Mouse (Mus musculus) lung, adult 2 months (tissue): Measurements from ENCODE around the gene Gm3376. TPM values are rescaled to one million over a fixed set of nuclear protein-coding genes. Genes with fewer than 3 reads are reported as not detected.
"Not testable (repeated sequence)": the region's sequence is repeated elsewhere in the genome, so short reads cannot be mapped to it uniquely, and the experiment has no call there.

Source experiments
- DNase-seq: peaks from one replicate; pipeline ENCODE4 v3.0.0; 2022
- H3K4me1 ChIP-seq: fragments of 200-500 bp; 2 replicates; pipeline ENCODE4 v1.6.1; 2011; ENCODE audit warnings: low read length; ENCODE audit not compliant: control insufficient read depth, insufficient read depth
- H3K4me3 ChIP-seq: fragments of 200-500 bp; replicated peaks from 2 replicates; pipeline ENCODE3; 2011; ENCODE audit warnings: low read depth, mild to moderate bottlenecking, control low read depth, low read length; ENCODE audit errors: extremely low read depth
- WGBS: fragments of 180-500 bp; shearing (Covaris S2); methylation state at CpG from one replicate; pipeline ENCODE4 v1.1.7; 2018; 5-methylcytosine and 5-hydroxymethylcytosine counted together
- polyA plus RNA-seq: library from polyadenylated mRNA; depleted of rRNA; stranded (reverse); fragments of >200 nt; gene quantifications from 2 replicates; pipeline ENCODE4 v1.2.3, GENCODE M21; 2012; rRNA removed

The Gm3376 gene
- not detected in 2 replicates for polyA plus RNA-seq

GRCm38 (mm10) chrY:3771373-3771772 lies at the start of gene Gm3376:
Gene Gm3376, plus strand, starts transcription at chrY:3771673.
- no CpG with 5 or more reads among the region's 9 CpGs for WGBS
- not testable (repeated sequence) for DNase-seq, H3K4me1 ChIP-seq, H3K4me3 ChIP-seq
